Mouse (Mus musculus): Measurements from ENCODE around the gene Ercc8. TPM values are rescaled to one million over a fixed set of nuclear protein-coding genes. Genes with fewer than 3 reads are reported as not detected.

The Ercc8 gene
- 5.3 TPM for polyA plus RNA-seq (2014; fragmentation: Illumina TruSeq; extraction: RNeasy Lipid Tissue Mini Kit (QIAGEN cat#74804); ENCODE audit: low read depth, low replicate concordance)

GRCm38 (mm10) chr13:108158465-108159240 is at the start of gene Ercc8, which contains the start of gene Ndufaf2:
Gene Ercc8, plus strand, starts transcription at chr13:108158731.
Gene Ndufaf2, minus strand, starts transcription at chr13:108158623.

GRCm38 (mm10) chr13:108214081-108214484 is 55.6 kb downstream of the Ercc8 start, which contains the start of gene Elovl7:
Gene Elovl7, plus strand, starts transcription at chr13:108214404.

Other genes starting within 250 kb of the Ercc8 start
- gene Smim15, start 114.3 kb upstream of the Ercc8 start, polyA plus RNA-seq (2014; fragmentation: Illumina TruSeq; extraction: RNeasy Lipid Tissue Mini Kit (QIAGEN cat#74804); ENCODE audit: low read depth, low replicate concordance) = 394 TPM
- 80.3 TPM for gene Ndufaf2, start 108 bp upstream of the Ercc8 start, polyA plus RNA-seq (2014; fragmentation: Illumina TruSeq; extraction: RNeasy Lipid Tissue Mini Kit (QIAGEN cat#74804); ENCODE audit: low read depth, low replicate concordance)
- gene Elovl7, start 55.7 kb downstream of the Ercc8 start, polyA plus RNA-seq (2014; fragmentation: Illumina TruSeq; extraction: RNeasy Lipid Tissue Mini Kit (QIAGEN cat#74804); ENCODE audit: low read depth, low replicate concordance) = 173 TPM
- gene Depdc1b, start 157.6 kb downstream of the Ercc8 start, polyA plus RNA-seq (2014; fragmentation: Illumina TruSeq; extraction: RNeasy Lipid Tissue Mini Kit (QIAGEN cat#74804); ENCODE audit: low read depth, low replicate concordance) = 0.82 TPM

Data from sigmoid colon, adult 10 weeks (tissue).